Mouse (Mus musculus) kidney, postnatal 0 days (tissue): ENCODE measurements around the gene Pfpl. TPM values are rescaled to one million over a fixed set of nuclear protein-coding genes. Genes with fewer than 3 reads are reported as not detected.

Experiments used
- ATAC-seq: fragments of 200-750 bp; cut with Nextera tagmentation; replicated peaks from 2 replicates; pipeline ENCODE4 v1.8.0; 2017; ENCODE audit warnings: low read depth, moderate number of reproducible peaks, moderate TSS enrichment, moderate library complexity; ENCODE audit not compliant: low FRiP score
- DNase-seq: peaks from one replicate; pipeline ENCODE4 v3.0.0-alpha.2; 2016; ENCODE audit warnings: low spot score
- H3K27ac ChIP-seq: fragments of 300-500 bp; sonication (generic); 2 replicates; pipeline ENCODE4 v1.5.1; 2014; ENCODE audit warnings: mild to moderate bottlenecking
- H3K27me3 ChIP-seq: fragments of 300-500 bp; sonication (generic); 2 replicates; pipeline ENCODE4 v1.6.1; 2014; ENCODE audit warnings: low read length, mixed read lengths; ENCODE audit not compliant: insufficient read depth
- H3K36me3 ChIP-seq: fragments of 300-500 bp; sonication (generic); 2 replicates; pipeline ENCODE4 v1.6.1; 2014; ENCODE audit warnings: low read length, mixed read lengths; ENCODE audit not compliant: insufficient read depth
- H3K4me1 ChIP-seq: fragments of 300-500 bp; sonication (generic); replicated peaks from 2 replicates; pipeline ENCODE4 v1.6.1; 2014; ENCODE audit warnings: antibody characterized with exemption, low read length, mixed read lengths; ENCODE audit not compliant: insufficient read depth
- H3K4me2 ChIP-seq: fragments of 300-500 bp; sonication (generic); 2 replicates; pipeline ENCODE4 v1.6.1; 2014; ENCODE audit warnings: mild to moderate bottlenecking, low read length, moderate library complexity, mixed read lengths
- H3K4me3 ChIP-seq: fragments of 300-500 bp; sonication (generic); replicated peaks from 2 replicates; pipeline ENCODE4 v1.5.1; 2014; ENCODE audit warnings: low read depth, low read length
- H3K9ac ChIP-seq: fragments of 300-500 bp; sonication (generic); 2 replicates; pipeline ENCODE4 v1.6.1; 2014; ENCODE audit warnings: low read depth, low read length
- H3K9me3 ChIP-seq: fragments of 300-500 bp; sonication (generic); replicated peaks from 2 replicates; pipeline ENCODE4 v1.6.1; 2016; ENCODE audit warnings: low read length, inconsistent platforms, mixed read lengths
- CTCF ChIP-seq: IDR thresholded peaks from 2 replicates; pipeline ENCODE4 v1.5.1; 2016; ENCODE audit warnings: antibody characterized with exemption, low read depth, mild to moderate bottlenecking, moderate library complexity
- WGBS: fragments of 180-500 bp; shearing (Covaris S2); extraction: QIAGEN DNeasy Blood & Tissue Kit; methylation state at CpG from one replicate; pipeline ENCODE4 v1.1.7; 2014; 5-methylcytosine and 5-hydroxymethylcytosine counted together
- polyA plus RNA-seq: library from polyadenylated mRNA; unstranded; fragments of >200 nt; fragmentation: Nextera tagmentation; extraction: Ambion mirVana; gene quantifications from 2 replicates; pipeline ENCODE4 v1.2.1, GENCODE M21; 2015

Gene Pfpl
- polyA plus RNA-seq: not detected in 2 replicates

DNA sequence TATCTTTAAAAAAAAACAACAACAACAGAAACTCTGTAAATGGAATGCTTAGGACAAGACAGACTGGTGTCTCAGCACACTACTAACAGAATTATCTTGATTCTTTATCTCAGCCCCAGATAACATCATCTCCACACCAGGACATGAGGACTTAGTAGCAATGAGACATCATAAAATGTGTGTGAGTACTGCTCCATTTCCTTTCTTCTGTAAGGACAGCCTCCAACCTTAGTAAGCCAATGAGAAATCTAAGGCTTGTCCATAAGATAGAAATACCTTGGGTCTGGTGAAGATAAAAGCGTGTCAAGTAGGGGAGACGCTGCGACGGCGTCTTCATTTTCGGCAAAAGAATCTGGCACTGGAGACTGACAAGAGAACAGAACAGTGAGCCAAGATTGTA is at the start of gene Pfpl:
Gene Pfpl (plus strand): TSS at position 301 of the 400 bp plus-strand sequence.
- Histone ChIP-seq H3K4me1 (no peaks in the 10 kb centered on the region), H3K27me3 (no peaks in the 10 kb centered on the region), H3K9me3 (no peaks in the 10 kb centered on the region), H3K9ac (no peak within 1 kb of the TSS), H3K36me3 (no peaks in the 10 kb centered on the region), H3K4me2 (no peak within 1 kb of the TSS), H3K4me3 (no peak within 1 kb of the TSS), H3K27ac (no peak within 1 kb of the TSS)
- ATAC-seq (no peak), DNase-seq (no peak)
- WGBS: 89% methylated on average over 6 of the region's 6 CpGs
- no peak for TF ChIP-seq CTCF

DNA sequence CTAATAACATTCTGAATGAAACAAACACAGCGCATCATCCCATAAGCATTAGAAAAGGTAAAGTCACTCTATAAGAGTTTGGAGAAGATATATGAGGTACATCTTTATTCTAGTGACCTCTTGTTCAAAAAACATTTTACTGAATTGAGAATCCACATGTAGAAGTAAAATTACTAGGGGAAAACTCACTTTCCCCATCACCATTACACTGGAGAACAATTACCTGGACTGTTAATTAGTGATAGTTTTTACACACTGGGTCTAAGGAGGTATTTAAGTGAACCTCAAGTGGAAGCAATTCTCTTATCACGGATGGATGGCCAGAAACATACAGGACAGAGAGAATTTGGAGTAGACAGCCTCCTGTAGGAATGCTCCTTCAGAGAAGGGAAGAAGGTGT is 40.7 kb upstream of the Pfpl start, which contains the start of gene Olfr1440:
Gene Olfr1440 (plus strand): TSS at position 301 of the 400 bp plus-strand sequence.
- Histone ChIP-seq H3K9ac (no peak within 1 kb of the TSS), H3K36me3 (no peaks in the 10 kb centered on the region), H3K27me3 (no peaks in the 10 kb centered on the region), H3K4me1 (no peaks in the 10 kb centered on the region), H3K4me3 (no peak within 1 kb of the TSS), H3K9me3 (no peaks in the 10 kb centered on the region), H3K27ac (no peak within 1 kb of the TSS), H3K4me2 (no peak within 1 kb of the TSS)
- WGBS: 78% methylated on average over 2 of the region's 2 CpGs
- DNase-seq: no peak
- TF ChIP-seq CTCF: no peak
- ATAC-seq: no peak

DNA sequence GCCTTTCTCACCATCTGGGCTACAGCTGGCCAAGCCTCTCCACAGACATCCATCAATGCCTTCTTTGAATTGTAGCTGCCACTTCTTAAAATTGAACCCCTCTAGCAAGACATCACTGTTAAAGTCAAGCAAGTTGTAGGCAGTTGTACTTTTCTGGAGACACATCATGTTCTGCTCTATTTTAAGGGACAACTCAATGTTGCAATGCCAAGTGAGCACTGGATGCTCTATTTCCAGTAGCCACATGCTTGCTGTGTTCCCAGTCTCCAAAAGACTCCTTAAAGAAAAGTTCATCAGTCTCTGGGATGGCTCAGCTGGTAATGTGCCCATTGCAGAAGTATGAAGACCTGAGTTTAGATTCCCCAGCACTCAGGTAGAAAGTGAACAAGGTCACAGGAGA is 14.0 kb upstream of the Pfpl start:
- H3K4me2 ChIP-seq: no peak overlapping the region
- no peaks in the 10 kb centered on the region for H3K9me3 ChIP-seq
- no peak overlapping the region for H3K27ac ChIP-seq
- H3K9ac ChIP-seq: no peak overlapping the region
- no peaks in the 10 kb centered on the region for H3K27me3 ChIP-seq
- DNase-seq (no peak), ATAC-seq (no peak)
- TF ChIP-seq CTCF: no peak
- H3K4me3 ChIP-seq: no peak overlapping the region
- no peaks in the 10 kb centered on the region for H3K36me3 ChIP-seq
- H3K4me1 ChIP-seq: no peaks in the 10 kb centered on the region

DNA sequence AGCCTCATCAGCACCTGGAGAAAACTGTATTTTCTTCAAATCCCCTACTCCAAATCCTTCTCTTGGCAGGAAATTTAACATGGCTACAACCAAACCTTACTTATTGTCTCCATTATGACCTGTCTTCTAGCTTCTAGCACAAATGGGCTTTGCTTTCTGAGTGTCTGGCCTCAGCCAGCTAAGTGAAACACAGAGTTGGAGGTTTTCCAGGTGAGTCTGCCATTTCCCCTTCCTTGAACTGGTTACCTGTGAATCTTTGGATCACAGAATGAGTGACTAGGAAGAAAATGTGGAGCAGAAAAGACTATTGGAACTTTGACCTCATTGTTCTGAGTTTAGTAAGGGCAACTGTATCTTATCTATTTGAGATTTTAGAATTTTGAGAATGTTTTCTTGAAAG is 10.3 kb upstream of the Pfpl start, which contains the start of gene Olfr1441:
Gene Olfr1441 (plus strand): TSS at position 73 of the 400 bp plus-strand sequence.
- Histone ChIP-seq H3K27me3 (no peaks in the 10 kb centered on the region), H3K9ac (no peak within 1 kb of the TSS), H3K27ac (no peak within 1 kb of the TSS), H3K36me3 (no peaks in the 10 kb centered on the region), H3K4me1 (no peaks in the 10 kb centered on the region), H3K9me3 (no peaks in the 10 kb centered on the region), H3K4me3 (no peak within 1 kb of the TSS), H3K4me2 (no peak within 1 kb of the TSS)
- DNase-seq (no peak), ATAC-seq (no peak)
- TF ChIP-seq CTCF: no peak

DNA sequence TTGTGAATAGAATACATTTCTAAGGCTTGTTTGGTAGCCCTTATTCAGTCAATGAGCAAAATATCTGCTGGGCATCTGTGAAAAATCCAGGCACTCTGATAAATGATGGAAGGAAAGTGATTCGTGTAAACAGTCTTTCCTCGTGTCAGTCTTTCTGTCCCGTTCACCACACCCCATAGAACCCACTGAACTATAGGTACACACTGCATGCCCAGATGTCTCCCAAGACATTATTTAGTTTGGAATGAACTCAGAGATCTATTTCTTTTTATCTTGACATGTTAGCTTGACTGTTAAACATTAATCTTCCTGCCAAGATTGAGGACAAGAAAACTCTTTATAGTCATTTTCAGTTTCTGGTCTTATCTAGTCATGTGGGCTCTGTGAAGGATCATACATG is 9.4 kb upstream of the Pfpl start:
- Histone ChIP-seq H3K27ac (no peak overlapping the region), H3K9me3 (no peaks in the 10 kb centered on the region), H3K9ac (no peak overlapping the region), H3K4me1 (no peaks in the 10 kb centered on the region), H3K27me3 (no peaks in the 10 kb centered on the region), H3K36me3 (no peaks in the 10 kb centered on the region), H3K4me3 (no peak overlapping the region), H3K4me2 (no peak overlapping the region)
- WGBS: 76% methylated on average over 3 of the region's 3 CpGs
- no peak for DNase-seq
- ATAC-seq: no peak
- no peak for TF ChIP-seq CTCF

DNA sequence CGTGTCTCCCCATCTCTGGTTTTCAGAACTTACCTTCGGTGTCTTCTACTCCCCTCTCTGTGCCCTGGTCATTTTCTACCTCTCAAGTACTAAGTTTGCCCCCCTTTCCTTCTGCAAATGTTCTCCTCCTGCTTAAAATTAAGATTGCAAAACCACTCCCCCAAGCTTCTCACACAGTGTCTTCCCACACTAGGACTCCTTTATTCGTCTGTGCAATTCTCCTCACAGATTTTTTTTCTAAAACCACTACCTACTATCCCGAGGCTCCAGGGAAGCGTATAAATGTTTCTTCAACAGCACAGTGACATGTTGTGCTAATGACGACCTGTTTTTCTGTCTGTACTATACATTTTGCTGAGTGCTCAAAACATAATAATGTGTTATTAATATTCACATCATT is 7.2 kb upstream of the Pfpl start:
- no peak overlapping the region for H3K4me2 ChIP-seq
- H3K36me3 ChIP-seq: no peaks in the 10 kb centered on the region
- DNase-seq: no peak
- H3K4me1 ChIP-seq: no peaks in the 10 kb centered on the region
- WGBS: 76% methylated on average over 6 of the region's 6 CpGs
- no peaks in the 10 kb centered on the region for H3K27me3 ChIP-seq
- ATAC-seq: no peak
- no peak overlapping the region for H3K9ac ChIP-seq
- H3K4me3 ChIP-seq: no peak overlapping the region
- no peak overlapping the region for H3K27ac ChIP-seq
- TF ChIP-seq CTCF: no peak
- no peaks in the 10 kb centered on the region for H3K9me3 ChIP-seq

DNA sequence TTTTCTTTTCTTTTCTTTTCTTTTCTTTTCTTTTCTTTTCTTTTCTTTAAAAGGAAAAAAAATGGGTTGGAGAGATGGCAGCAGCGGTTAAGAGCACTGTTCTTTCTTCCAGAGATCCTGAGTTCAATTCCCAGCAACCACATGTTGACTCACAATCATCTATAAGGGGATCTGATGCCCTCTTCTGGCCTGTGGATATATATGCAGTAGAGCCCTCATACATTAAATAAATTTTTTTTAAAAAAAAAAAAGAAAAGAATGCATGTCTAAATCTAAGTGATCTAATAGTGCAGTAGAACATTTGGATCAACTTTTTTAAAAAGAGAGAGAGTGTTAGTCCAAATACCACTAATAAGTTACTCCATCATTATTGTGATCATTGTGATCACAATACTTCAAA is 6.0 kb upstream of the Pfpl start:
- no peak overlapping the region for H3K9ac ChIP-seq
- H3K36me3 ChIP-seq: no peaks in the 10 kb centered on the region
- TF ChIP-seq CTCF: no peak
- H3K4me3 ChIP-seq: no peak overlapping the region
- ATAC-seq (no peak), DNase-seq (no peak)
- no peaks in the 10 kb centered on the region for H3K9me3 ChIP-seq
- H3K27ac ChIP-seq: no peak overlapping the region
- H3K27me3 ChIP-seq: no peaks in the 10 kb centered on the region
- WGBS: 76% methylated on average over 1 of the region's 1 CpGs
- H3K4me2 ChIP-seq: no peak overlapping the region
- H3K4me1 ChIP-seq: no peaks in the 10 kb centered on the region
